Mouse (Mus musculus) lung, embryonic 15.5 days (tissue): ENCODE measurements around the gene Fam98a. TPM values are rescaled to one million over a fixed set of nuclear protein-coding genes. Genes with fewer than 3 reads are reported as not detected.

Experiments used
- polyA plus RNA-seq: library from polyadenylated mRNA; unstranded; fragments of >200 nt; fragmentation: Nextera tagmentation; extraction: Ambion mirVana; gene quantifications from 2 replicates; pipeline ENCODE4 v1.2.1, GENCODE M21; 2015

The Fam98a gene
- polyA plus RNA-seq, 1 experiment from 2014 or later = 25.7 TPM

Other genes starting within 250 kb of the Fam98a start
- 26.0 and 32.5 TPM in 2 replicates for gene Rasgrp3, start 116.0 kb downstream of the Fam98a start, polyA plus RNA-seq